Mouse (Mus musculus) ES-Bruce4 (cell line): ENCODE data around the gene Fut8. TPM values are rescaled to one million over a fixed set of nuclear protein-coding genes. Genes with fewer than 3 reads are reported as not detected.

ENCODE experiments used
- H3K27ac ChIP-seq: 2 replicates; pipeline ENCODE4 v1.5.1; 2012; ENCODE audit warnings: low read length, inconsistent platforms; ENCODE audit not compliant: insufficient read depth
- H3K27me3 ChIP-seq: 2 replicates; pipeline ENCODE4 v1.6.1; 2012; ENCODE audit warnings: mild to moderate bottlenecking, low read length, inconsistent platforms; ENCODE audit not compliant: control insufficient read depth, poor library complexity, insufficient read depth, severe bottlenecking
- H3K36me3 ChIP-seq: 2 replicates; pipeline ENCODE4 v1.6.1; 2012; ENCODE audit warnings: inconsistent platforms, mild to moderate bottlenecking, low read length, moderate library complexity; ENCODE audit not compliant: control insufficient read depth, poor library complexity, insufficient read depth, severe bottlenecking
- H3K4me1 ChIP-seq: one replicate; pipeline ENCODE4 v1.8.1; 2011; ENCODE audit warnings: low read length; ENCODE audit not compliant: control insufficient read depth, insufficient read depth
- H3K4me3 ChIP-seq: 2 replicates; pipeline ENCODE4 v1.5.1; 2011; ENCODE audit warnings: low read depth, mild to moderate bottlenecking, low read length
- H3K9ac ChIP-seq: 2 replicates; pipeline ENCODE4 v1.6.1; 2012; ENCODE audit warnings: low read depth, mild to moderate bottlenecking, inconsistent platforms; ENCODE audit not compliant: poor library complexity, severe bottlenecking
- H3K9me3 ChIP-seq: replicated peaks from 2 replicates; pipeline ENCODE4 v1.6.1; 2012; ENCODE audit warnings: mild to moderate bottlenecking, low read length, inconsistent platforms; ENCODE audit not compliant: control insufficient read depth, poor library complexity, insufficient read depth, severe bottlenecking
- CTCF ChIP-seq: IDR thresholded peaks from one replicate; pipeline ENCODE4 v1.8.1; 2011; ENCODE audit warnings: low read depth, low read length
- EP300 ChIP-seq: IDR thresholded peaks from 2 replicates; pipeline ENCODE4 v1.6.1; 2011; ENCODE audit warnings: low read depth, low read length; ENCODE audit not compliant: insufficient read depth
- POLR2A ChIP-seq: IDR thresholded peaks from one replicate; pipeline ENCODE4 v1.8.1; 2011; ENCODE audit warnings: low read length; ENCODE audit not compliant: insufficient read depth
- polyA plus RNA-seq: library from polyadenylated mRNA; stranded (reverse); fragments of >200 nt; gene quantifications from 2 replicates; pipeline ENCODE4 v1.2.4, GENCODE M21; 2011; ENCODE audit warnings: low read depth; ENCODE audit not compliant: missing spikeins, insufficient read depth, insufficient read length

The Fut8 gene
- polyA plus RNA-seq, 1 experiment: 18.1 TPM

- H3K27me3 ChIP-seq: no peaks in the 10 kb centered on the region
- H3K27ac ChIP-seq: no peak overlapping the region
- H3K36me3 ChIP-seq: no peaks in the 10 kb centered on the region
- no peak overlapping the region for H3K4me3 ChIP-seq
- H3K9me3 ChIP-seq: no peaks in the 10 kb centered on the region
- H3K4me1 ChIP-seq: no peaks in the 10 kb centered on the region
- no peak overlapping the region for H3K9ac ChIP-seq
- TF ChIP-seq CTCF (no peak), POLR2A (no peak), EP300 (no peak)
Observed at GRCm38 (mm10) chr12:77292375-77293258, 54.7 kb downstream of the Fut8 start.

GRCm38 (mm10) chr12:77296119-77296518, 58.2 kb downstream of the Fut8 start:
- H3K27me3 ChIP-seq: no peaks in the 10 kb centered on the region

DNA sequence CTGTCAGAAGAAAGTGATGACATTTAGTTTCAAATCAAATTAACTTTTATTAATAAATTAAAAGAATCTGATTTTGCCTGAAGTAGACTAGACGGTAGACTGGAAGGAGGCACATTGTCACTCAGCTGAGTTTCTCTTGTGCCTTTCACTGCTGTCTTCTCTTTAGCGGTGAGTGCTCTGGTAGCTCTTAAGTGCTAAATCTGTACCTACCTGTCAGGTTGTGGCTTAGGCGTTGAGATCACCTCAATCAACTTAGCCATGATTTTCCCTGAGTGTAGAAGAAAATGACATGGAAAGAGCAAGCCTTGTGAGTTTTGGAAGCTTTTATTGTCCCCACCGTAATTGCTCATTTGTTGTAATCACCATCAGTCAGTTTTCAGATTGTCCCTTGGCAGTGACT, 59.2 kb downstream of the Fut8 start:
- H3K4me1 ChIP-seq: no peaks in the 10 kb centered on the region

More at GRCm38 (mm10) chr12:77296119-77296518, 58.2 kb downstream of the Fut8 start:
- H3K9me3 ChIP-seq: no peaks in the 10 kb centered on the region
- no peak overlapping the region for H3K9ac ChIP-seq
- no peak for TF ChIP-seq CTCF
- no peak for TF ChIP-seq POLR2A
- TF ChIP-seq EP300: no peak
- H3K27ac ChIP-seq: no peak overlapping the region
- H3K36me3 ChIP-seq: no peaks in the 10 kb centered on the region
- H3K4me1 ChIP-seq: no peaks in the 10 kb centered on the region
- H3K4me3 ChIP-seq: no peak overlapping the region

DNA sequence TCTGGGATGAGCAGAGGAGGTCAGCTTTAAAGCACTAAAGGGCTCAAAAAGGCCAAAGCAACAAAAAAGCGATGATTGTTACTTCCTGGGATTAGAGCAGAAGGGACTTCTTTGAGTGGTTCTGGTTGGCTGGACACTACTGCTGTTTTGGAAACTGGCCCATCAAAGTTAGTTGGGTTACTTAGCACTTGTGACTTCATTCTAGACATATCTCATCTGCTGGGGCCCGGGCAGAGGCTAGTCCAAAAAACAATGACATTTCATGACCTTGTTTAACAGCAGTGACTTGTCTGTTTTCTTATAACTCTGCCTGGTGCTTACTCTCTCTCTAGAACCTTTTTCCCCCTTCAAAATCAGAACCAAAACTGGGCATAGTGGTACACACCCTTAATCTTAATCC, 59.9 kb downstream of the Fut8 start:
- no peak overlapping the region for H3K27ac ChIP-seq
- H3K27me3 ChIP-seq: no peaks in the 10 kb centered on the region
- no peak for TF ChIP-seq EP300
- no peak for TF ChIP-seq POLR2A
- no peak for TF ChIP-seq CTCF
- H3K9ac ChIP-seq: no peak overlapping the region
- H3K4me3 ChIP-seq: no peak overlapping the region
- no peaks in the 10 kb centered on the region for H3K36me3 ChIP-seq
- H3K4me1 ChIP-seq: no peaks in the 10 kb centered on the region
- no peaks in the 10 kb centered on the region for H3K9me3 ChIP-seq

More for the DNA sequence above, 59.2 kb downstream of the Fut8 start:
- H3K4me3 ChIP-seq: no peak overlapping the region
- TF ChIP-seq POLR2A: no peak
- TF ChIP-seq EP300: no peak
- TF ChIP-seq CTCF: no peak
- H3K27me3 ChIP-seq: no peaks in the 10 kb centered on the region
- no peak overlapping the region for H3K27ac ChIP-seq
- no peak overlapping the region for H3K9ac ChIP-seq
- no peaks in the 10 kb centered on the region for H3K36me3 ChIP-seq
- H3K9me3 ChIP-seq: no peaks in the 10 kb centered on the region

DNA sequence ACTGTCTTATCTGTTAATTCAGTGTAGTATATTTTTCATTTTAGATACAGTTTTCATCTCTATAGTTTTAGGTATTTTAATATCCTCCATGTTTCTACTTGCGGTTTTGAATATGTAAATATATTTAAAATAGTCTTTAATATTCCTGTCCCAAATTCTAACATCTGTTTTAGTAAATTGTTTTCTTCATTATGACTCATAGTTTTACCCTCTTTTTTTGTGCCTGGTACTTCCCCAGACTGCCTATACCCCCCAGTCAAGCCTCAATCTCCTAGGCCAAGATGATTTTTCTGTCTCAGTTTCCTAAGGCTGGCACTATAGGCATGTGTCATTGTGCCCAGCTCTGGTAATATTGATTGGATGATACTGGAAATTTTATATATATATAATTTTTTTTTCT, 64.1 kb downstream of the Fut8 start:
- H3K27me3 ChIP-seq: no peaks in the 10 kb centered on the region
- no peak overlapping the region for H3K4me3 ChIP-seq
- H3K27ac ChIP-seq: no peak overlapping the region
- no peaks in the 10 kb centered on the region for H3K9me3 ChIP-seq
- H3K4me1 ChIP-seq: no peaks in the 10 kb centered on the region
- TF ChIP-seq CTCF (no peak), EP300 (no peak), POLR2A (no peak)
- H3K9ac ChIP-seq: no peak overlapping the region
- H3K36me3 ChIP-seq: no peaks in the 10 kb centered on the region

DNA sequence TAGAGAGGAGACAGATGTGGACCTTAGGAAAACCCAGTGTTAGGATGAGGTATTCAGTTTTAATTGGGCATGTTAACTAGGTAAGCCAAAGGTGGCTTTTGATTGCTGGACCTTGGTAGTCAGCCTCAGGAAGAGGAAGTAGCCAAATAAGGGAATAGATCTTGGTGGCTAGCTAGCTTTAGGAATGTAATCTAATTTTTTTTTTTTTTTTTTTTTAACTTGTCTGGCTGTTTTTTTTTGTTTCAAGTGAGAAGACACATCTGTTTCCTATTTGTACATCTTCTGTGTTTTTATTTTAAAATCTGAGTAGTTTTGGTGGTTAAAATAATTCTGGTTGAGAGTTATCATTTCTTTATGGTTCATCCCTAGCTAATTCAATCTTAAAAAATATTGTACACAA, 65.4 kb downstream of the Fut8 start:
- H3K9ac ChIP-seq: no peak overlapping the region
- H3K9me3 ChIP-seq: no peaks in the 10 kb centered on the region
- no peaks in the 10 kb centered on the region for H3K4me1 ChIP-seq
- TF ChIP-seq CTCF (no peak), POLR2A (no peak), EP300 (no peak)
- H3K27ac ChIP-seq: no peak overlapping the region
- no peaks in the 10 kb centered on the region for H3K36me3 ChIP-seq
- no peaks in the 10 kb centered on the region for H3K27me3 ChIP-seq
- H3K4me3 ChIP-seq: no peak overlapping the region
